Mouse (Mus musculus): Measurements from ENCODE around the gene Rpn1.

Rpn1 gene

GRCm38 (mm10) chr6:88084278-88085151 is at the start of gene Rpn1:
Gene Rpn1, plus strand, starts transcription at chr6:88084482.
- peak; percentile 98 for DNase-seq (ENCODE audit: inconsistent ontology term)

- no peak for DNase-seq (ENCODE audit: inconsistent ontology term)
These were observed 46.7 kb upstream of the Rpn1 start for GRCm38 (mm10) chr6:88037471-88038045.

- peak; percentile 51 for DNase-seq (ENCODE audit: inconsistent ontology term)
These were observed 44.9 kb upstream of the Rpn1 start for GRCm38 (mm10) chr6:88039426-88039825.

- DNase-seq (ENCODE audit: inconsistent ontology term), result no peak
These were observed 43.1 kb upstream of the Rpn1 start for GRCm38 (mm10) chr6:88041221-88041620.

- no peak for DNase-seq (ENCODE audit: inconsistent ontology term)
These were observed 41.9 kb upstream of the Rpn1 start for GRCm38 (mm10) chr6:88042336-88042735.

- DNase-seq (ENCODE audit: inconsistent ontology term), result no peak
These were observed 40.1 kb upstream of the Rpn1 start for GRCm38 (mm10) chr6:88044234-88044576.

- peak; percentile 98 for DNase-seq (ENCODE audit: inconsistent ontology term)
These were observed 39.5 kb upstream of the Rpn1 start, which contains the start of gene Rab7 for GRCm38 (mm10) chr6:88044577-88045405. Gene Rab7, minus strand, starts transcription at chr6:88045270.

GRCm38 (mm10) chr6:88045406-88045766 is 38.9 kb upstream of the Rpn1 start:
- DNase-seq (ENCODE audit: inconsistent ontology term), result no peak

- DNase-seq (ENCODE audit: inconsistent ontology term), result no peak
These were observed 36.4 kb upstream of the Rpn1 start for GRCm38 (mm10) chr6:88047853-88048252.

GRCm38 (mm10) chr6:88049008-88049407 is 35.3 kb upstream of the Rpn1 start:
- no peak for DNase-seq (ENCODE audit: inconsistent ontology term)

- DNase-seq (ENCODE audit: inconsistent ontology term), result no peak
These were observed 33.1 kb upstream of the Rpn1 start for GRCm38 (mm10) chr6:88051206-88051605.

- DNase-seq (ENCODE audit: inconsistent ontology term), result no peak
These were observed 30.8 kb upstream of the Rpn1 start for GRCm38 (mm10) chr6:88053228-88054080.

GRCm38 (mm10) chr6:88054081-88054835 is 30.0 kb upstream of the Rpn1 start:
- no peak for DNase-seq (ENCODE audit: inconsistent ontology term)

- DNase-seq (ENCODE audit: inconsistent ontology term), result no peak
These were observed 28.6 kb upstream of the Rpn1 start for GRCm38 (mm10) chr6:88055663-88056062.

- DNase-seq (ENCODE audit: inconsistent ontology term), result peak; percentile 17
These were observed 27.4 kb upstream of the Rpn1 start for GRCm38 (mm10) chr6:88056866-88057265.

- no peak for DNase-seq (ENCODE audit: inconsistent ontology term)
These were observed 24.4 kb upstream of the Rpn1 start for GRCm38 (mm10) chr6:88059903-88060302.

- no peak for DNase-seq (ENCODE audit: inconsistent ontology term)
These were observed 23.7 kb upstream of the Rpn1 start for GRCm38 (mm10) chr6:88060602-88061001.

- DNase-seq (ENCODE audit: inconsistent ontology term), result no peak
These were observed 22.9 kb upstream of the Rpn1 start for GRCm38 (mm10) chr6:88061406-88061805.

GRCm38 (mm10) chr6:88062398-88062797 is 21.9 kb upstream of the Rpn1 start:
- DNase-seq (ENCODE audit: inconsistent ontology term), result no peak

- no peak for DNase-seq (ENCODE audit: inconsistent ontology term)
These were observed 20.1 kb upstream of the Rpn1 start for GRCm38 (mm10) chr6:88064072-88064642.

Measured in Muller cell, postnatal 12 days (primary cell).